Mouse (Mus musculus): ENCODE results near the gene Arl4c. TPM values are rescaled to one million over a fixed set of nuclear protein-coding genes. Genes with fewer than 3 reads are reported as not detected.

Arl4c gene
- polyA plus RNA-seq, 1 experiment from 2014 or later = 1.9 TPM

DNA sequence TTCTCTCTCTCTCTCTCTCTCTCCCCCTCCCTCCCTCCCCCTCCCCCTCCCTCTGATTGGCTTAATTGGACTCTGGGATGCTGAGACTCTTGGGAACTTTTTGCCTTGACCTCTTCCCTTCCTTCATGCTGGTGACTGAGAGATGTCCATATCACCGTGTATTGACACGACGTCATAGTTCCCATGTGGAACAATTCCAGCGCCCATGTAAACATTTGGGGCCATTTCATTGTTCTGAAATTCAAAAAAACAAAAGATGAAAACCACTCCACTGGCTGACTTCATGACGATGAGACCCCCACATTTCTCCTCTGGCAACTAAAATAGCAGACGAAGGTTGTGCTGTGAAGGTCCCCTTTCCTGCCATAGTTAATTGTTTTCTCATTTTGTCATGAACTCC is 69.2 kb downstream of the Arl4c start:
- H3K27ac ChIP-seq (ENCODE audit: low read depth, low read length) = no peak overlapping the region
- H3K9ac ChIP-seq (ENCODE audit: low read depth, low read length) = no peak overlapping the region
- ATAC-seq (replicated peaks; ENCODE audit: low FRiP score) (no peak), DNase-seq (ENCODE audit: low spot score) (no peak)
- H3K4me1 ChIP-seq (replicated peaks; ENCODE audit: control insufficient read depth, insufficient read depth, low read length) = no peaks in the 10 kb centered on the region
- no peaks in the 10 kb centered on the region for H3K36me3 ChIP-seq (ENCODE audit: control insufficient read depth, insufficient read depth, low read length)
- 76% methylated on average over 6 of the region's 6 CpGs for WGBS
- no peak overlapping the region for H3K4me2 ChIP-seq
- no peaks in the 10 kb centered on the region for H3K27me3 ChIP-seq (replicated peaks; ENCODE audit: control insufficient read depth, insufficient read depth, low read length)
- H3K4me3 ChIP-seq (ENCODE audit: low read depth, low read length) = no peak overlapping the region
- no peaks in the 10 kb centered on the region for H3K9me3 ChIP-seq (ENCODE audit: control insufficient read depth, low read length)

DNA sequence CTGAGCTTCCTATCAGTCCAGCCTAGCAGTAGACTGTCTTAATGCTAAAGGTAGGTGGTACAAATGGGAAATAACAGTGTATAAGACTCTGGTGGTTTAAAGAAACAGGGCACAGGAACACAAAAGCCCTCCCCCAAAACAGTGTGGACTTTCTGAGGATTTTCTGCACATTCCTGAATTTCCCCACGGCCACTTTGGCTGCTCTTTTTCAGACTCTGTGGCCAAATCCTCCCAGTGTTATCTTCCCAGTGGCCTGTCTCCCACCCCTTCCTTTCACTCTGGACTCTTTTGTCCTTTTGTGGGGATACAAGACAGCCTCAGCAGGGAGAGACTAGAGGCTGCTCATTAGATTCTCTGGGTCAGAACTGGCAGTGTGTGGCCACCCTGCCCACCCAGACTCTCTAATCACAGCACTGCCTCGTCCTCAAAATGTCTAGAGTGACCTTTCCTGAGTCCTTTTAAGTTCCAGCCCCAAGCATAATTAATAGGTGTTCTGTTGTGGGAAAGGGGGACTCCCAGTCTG is 72.0 kb downstream of the Arl4c start:
- Histone ChIP-seq H3K9me3 (ENCODE audit: control insufficient read depth, low read length) (no peaks in the 10 kb centered on the region), H3K27me3 (replicated peaks; ENCODE audit: control insufficient read depth, insufficient read depth, low read length) (no peaks in the 10 kb centered on the region), H3K36me3 (ENCODE audit: control insufficient read depth, insufficient read depth, low read length) (no peaks in the 10 kb centered on the region), H3K4me3 (ENCODE audit: low read depth, low read length) (no peak overlapping the region), H3K4me1 (replicated peaks; ENCODE audit: control insufficient read depth, insufficient read depth, low read length) (0 out of 2 replicates have a peak, but pooled peaks cover under 1% of the 10 kb centered on the region), H3K27ac (ENCODE audit: low read depth, low read length) (no peak overlapping the region), H3K9ac (ENCODE audit: low read depth, low read length) (no peak overlapping the region), H3K4me2 (no peak overlapping the region)
- no peak for ATAC-seq (replicated peaks; ENCODE audit: low FRiP score)
- no peak for DNase-seq (ENCODE audit: low spot score)
- WGBS = 42% methylated on average over 2 of the region's 2 CpGs

DNA sequence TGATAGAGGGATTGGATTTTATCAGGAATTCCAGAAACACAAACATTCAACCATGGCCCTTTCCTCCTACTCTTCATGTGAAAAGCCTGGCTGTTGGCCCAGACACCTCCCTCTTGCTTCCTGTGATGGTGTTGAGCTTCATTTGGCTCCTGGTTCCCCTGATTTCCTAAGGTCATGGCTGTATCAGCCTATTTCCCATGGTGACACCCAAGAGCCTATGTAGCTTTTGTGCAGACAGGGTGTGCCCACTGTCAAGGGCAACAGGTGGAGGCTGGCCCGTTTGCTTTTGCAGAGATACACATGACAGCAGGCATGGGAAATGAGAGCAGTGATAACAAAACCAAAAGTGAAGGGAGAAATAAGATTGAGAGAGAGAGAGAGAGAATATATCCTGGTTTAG is 76.8 kb downstream of the Arl4c start:
- DNase-seq (ENCODE audit: low spot score) = no peak
- 52% methylated on average over 1 of the region's 1 CpGs for WGBS
- Histone ChIP-seq H3K4me2 (no peak overlapping the region), H3K36me3 (ENCODE audit: control insufficient read depth, insufficient read depth, low read length) (no peaks in the 10 kb centered on the region), H3K9me3 (ENCODE audit: control insufficient read depth, low read length) (no peaks in the 10 kb centered on the region), H3K4me3 (ENCODE audit: low read depth, low read length) (no peak overlapping the region), H3K4me1 (replicated peaks; ENCODE audit: control insufficient read depth, insufficient read depth, low read length) (0 out of 2 replicates have a peak, but pooled peaks cover 2% of the 10 kb centered on the region), H3K27ac (ENCODE audit: low read depth, low read length) (no peak overlapping the region), H3K27me3 (replicated peaks; ENCODE audit: control insufficient read depth, insufficient read depth, low read length) (no peaks in the 10 kb centered on the region), H3K9ac (ENCODE audit: low read depth, low read length) (no peak overlapping the region)
- no peak for ATAC-seq (replicated peaks; ENCODE audit: low FRiP score)

DNA sequence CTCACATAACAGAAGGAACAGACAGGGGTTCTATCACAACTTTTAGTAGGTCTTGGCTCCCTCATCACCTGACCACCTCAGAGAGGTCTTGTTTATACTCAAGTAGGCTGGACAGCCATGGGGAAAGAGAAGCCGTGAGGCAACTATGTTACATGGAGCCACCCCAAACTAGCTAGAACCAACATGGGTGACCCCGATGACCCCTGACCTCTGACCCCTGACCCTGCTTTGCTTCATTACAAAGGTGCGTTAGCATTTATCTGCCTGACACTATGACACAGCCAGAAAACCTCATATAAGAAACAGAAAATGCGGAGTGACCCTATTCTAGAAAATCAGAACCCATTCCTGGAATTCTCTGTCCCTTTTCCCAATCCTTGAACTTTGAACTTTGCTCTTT is 77.6 kb downstream of the Arl4c start:
- 84% methylated on average over 4 of the region's 4 CpGs for WGBS
- H3K27ac ChIP-seq (ENCODE audit: low read depth, low read length) = no peak overlapping the region
- DNase-seq (ENCODE audit: low spot score) (no peak), ATAC-seq (replicated peaks; ENCODE audit: low FRiP score) (no peak)
- no peak overlapping the region for H3K4me2 ChIP-seq
- 0 out of 2 replicates have a peak, but pooled peaks cover 2% of the 10 kb centered on the region for H3K4me1 ChIP-seq (replicated peaks; ENCODE audit: control insufficient read depth, insufficient read depth, low read length)
- H3K27me3 ChIP-seq (replicated peaks; ENCODE audit: control insufficient read depth, insufficient read depth, low read length) = no peaks in the 10 kb centered on the region
- H3K36me3 ChIP-seq (ENCODE audit: control insufficient read depth, insufficient read depth, low read length) = no peaks in the 10 kb centered on the region
- H3K4me3 ChIP-seq (ENCODE audit: low read depth, low read length) = no peak overlapping the region
- H3K9ac ChIP-seq (ENCODE audit: low read depth, low read length) = no peak overlapping the region
- H3K9me3 ChIP-seq (ENCODE audit: control insufficient read depth, low read length) = no peaks in the 10 kb centered on the region

DNA sequence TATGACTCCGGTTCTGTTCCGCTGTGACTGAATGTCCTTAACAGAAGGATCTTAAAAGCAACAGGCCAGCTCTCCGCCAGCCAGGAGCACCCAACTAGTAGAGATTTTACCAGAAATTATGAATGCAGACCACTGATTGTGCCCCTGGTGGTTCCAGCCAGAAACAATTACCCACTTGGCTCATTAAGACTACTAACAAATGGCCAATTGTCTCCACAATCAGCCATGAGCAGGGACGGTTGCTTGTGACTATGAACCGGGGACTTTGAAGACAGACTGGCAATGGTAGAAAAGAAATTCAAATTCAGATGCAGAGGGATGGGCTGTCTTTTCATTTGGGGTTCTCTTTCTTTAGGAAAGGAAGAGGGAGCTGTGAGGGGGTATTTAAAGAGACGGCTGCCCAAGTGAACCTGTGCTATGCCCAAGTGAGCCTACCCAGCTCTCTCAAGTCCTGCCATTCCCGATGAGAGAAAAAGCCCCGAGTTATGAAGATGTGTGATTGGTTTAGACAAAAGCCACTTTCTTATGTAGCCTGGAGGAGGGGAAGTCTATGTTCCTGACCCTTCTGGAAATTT is 78.4 kb downstream of the Arl4c start:
- 89% methylated on average over 8 of the region's 8 CpGs for WGBS
- no peak for DNase-seq (ENCODE audit: low spot score)
- Histone ChIP-seq H3K9me3 (ENCODE audit: control insufficient read depth, low read length) (no peaks in the 10 kb centered on the region), H3K4me2 (no peak overlapping the region), H3K4me3 (ENCODE audit: low read depth, low read length) (no peak overlapping the region), H3K4me1 (replicated peaks; ENCODE audit: control insufficient read depth, insufficient read depth, low read length) (0 out of 2 replicates have a peak, but pooled peaks cover 2% of the 10 kb centered on the region), H3K36me3 (ENCODE audit: control insufficient read depth, insufficient read depth, low read length) (no peaks in the 10 kb centered on the region), H3K27ac (ENCODE audit: low read depth, low read length) (no peak overlapping the region), H3K9ac (ENCODE audit: low read depth, low read length) (no peak overlapping the region), H3K27me3 (replicated peaks; ENCODE audit: control insufficient read depth, insufficient read depth, low read length) (no peaks in the 10 kb centered on the region)
- no peak for ATAC-seq (replicated peaks; ENCODE audit: low FRiP score)

Other genes starting within 250 kb of the Arl4c start
- gene Glrp1, start 192.2 kb downstream of the Arl4c start, polyA plus RNA-seq (2014; fragmentation: Nextera tagmentation; extraction: Ambion mirVana) = 0.08 TPM in 1 of 2 replicates, not detected in the other